ENCODE assay signal across 12 mouse cellular contexts in the genomic region with DNA sequence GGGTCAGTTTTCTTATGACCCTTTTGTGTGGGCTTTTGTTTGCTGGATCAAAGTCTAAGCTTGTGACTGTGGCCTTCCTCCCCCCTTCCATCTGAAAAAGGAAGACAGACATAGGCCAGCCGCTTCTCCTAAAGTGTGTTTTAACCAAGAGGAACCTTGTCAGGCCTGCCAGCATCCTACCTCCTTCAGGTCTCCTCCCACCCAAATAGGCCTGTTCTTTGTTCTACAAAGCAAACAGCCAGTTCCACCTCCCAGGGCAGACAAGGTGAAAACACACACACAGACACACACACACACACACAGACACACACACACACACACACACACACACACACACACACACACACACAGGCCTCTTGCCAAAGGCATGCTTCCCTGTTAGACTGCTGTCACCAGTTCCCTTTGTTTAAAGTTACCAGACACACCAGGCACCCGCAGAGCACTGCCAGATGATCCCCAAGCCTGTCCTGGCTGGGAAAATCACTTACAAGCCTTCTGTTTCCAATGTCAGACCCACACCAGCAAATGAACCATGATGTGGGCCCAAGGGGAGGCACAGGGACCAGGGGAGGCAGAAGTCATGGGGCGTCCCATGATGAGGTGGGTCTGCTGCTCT.
DNase-seq lines count a peak whose midpoint lies in the region; ATAC-seq and TF ChIP-seq lines count a peak whose summit lies in the region.
"Had no signal": no experiment of that assay in that cellular context is flagged by ENCODE, and none has a peak within 500 bp of the region (broad histone marks: within the 10 kb centered on the region; RNA-seq: fewer than 3 reads in every experiment).

No protein-coding gene starts in this region.

- no peak overlapping the region for H3K4me3 ChIP-seq in heart, embryonic 14.5 days (ENCODE audit: control insufficient read depth in 1 of 2, insufficient read depth in 1 of 2, low read depth in 1 of 2, low read length in 2 of 2)
- peak overlapping the region; percentile 49; the same call in 1 of the 2 replicates for H3K4me3 ChIP-seq in G1E (ENCODE audit: low read depth, low read length)
- no peak overlapping the region for H3K4me3 ChIP-seq in embryonic facial prominence, embryonic 13.5 days
- H3K4me3 ChIP-seq: erythroblast, embryonic 14.5 days; neural tube, embryonic 15.5 days had no signal

- H3K9me3 ChIP-seq in heart, embryonic 14.5 days (ENCODE audit: control insufficient read depth, low read length): no peaks in the 10 kb centered on the region
- peaks cover 9% of the 10 kb centered on the region for H3K9me3 ChIP-seq in G1E (replicated peaks)
- H3K9me3 ChIP-seq in embryonic facial prominence, embryonic 13.5 days: 0 out of 2 replicates have a peak, but pooled peaks cover 3% of the 10 kb centered on the region
- H3K9me3 ChIP-seq: neural tube, embryonic 15.5 days had no signal

- no peak overlapping the region for H3K4me2 ChIP-seq in heart, embryonic 14.5 days (ENCODE audit: low read length)
- H3K4me2 ChIP-seq in embryonic facial prominence, embryonic 13.5 days: no peak overlapping the region
- H3K4me2 ChIP-seq: neural tube, embryonic 15.5 days had no signal

- H3K27ac ChIP-seq in heart, embryonic 14.5 days (replicated peaks in 1 of 2; ENCODE audit: control insufficient read depth in 1 of 2, insufficient read depth in 1 of 2, low read depth in 2 of 2, low read length in 2 of 2): peak overlapping the region; percentile 51 to 78
- H3K27ac ChIP-seq in embryonic facial prominence, embryonic 13.5 days: peak overlapping the region; percentile 41
- H3K27ac ChIP-seq: neural tube, embryonic 15.5 days had no signal

- no peak for DNase-seq in heart, adult 9 months (ENCODE audit: low spot score in 2 of 2)
- peak; percentile 13 to 22 for DNase-seq in layer of hippocampus, postnatal 10 days (ENCODE audit: low spot score in 2 of 2)
- no peak for DNase-seq in layer of hippocampus, adult 9-11 months
- no peak for DNase-seq in G1E (ENCODE audit: low spot score)
- no peak for DNase-seq in adipocyte (ENCODE audit: low spot score)
- DNase-seq in ovary, adult 18-20 months (ENCODE audit: low spot score): no peak
- DNase-seq: right cerebral cortex, postnatal 4 days had no signal

- H3K27me3 ChIP-seq in heart, embryonic 14.5 days (ENCODE audit: control insufficient read depth, insufficient read depth, low read length): no peaks in the 10 kb centered on the region
- H3K27me3 ChIP-seq in G1E (ENCODE audit: insufficient read depth, low read length): no peaks in the 10 kb centered on the region
- H3K27me3 ChIP-seq in embryonic facial prominence, embryonic 13.5 days: no peaks in the 10 kb centered on the region
- H3K27me3 ChIP-seq: CH12.LX; neural tube, embryonic 15.5 days had no signal

- no peak; the same call in 1 of the 2 replicates for ATAC-seq in heart, embryonic 14.5 days (ENCODE audit: insufficient number of reproducible peaks, insufficient read depth, low FRiP score, low read depth)
- ATAC-seq in G1E (ENCODE audit: extremely low read depth, insufficient number of reproducible peaks, low FRiP score, poor library complexity, severe bottlenecking): no peak
- ATAC-seq in embryonic facial prominence, embryonic 13.5 days (ENCODE audit: insufficient number of reproducible peaks, insufficient read depth, low FRiP score, low TSS enrichment, low read depth): no peak

- 0 out of 2 replicates have a peak, but pooled peaks cover 6% of the 10 kb centered on the region for H3K36me3 ChIP-seq in heart, embryonic 14.5 days (ENCODE audit: control insufficient read depth, insufficient read depth, low read length)
- H3K36me3 ChIP-seq in G1E (replicated peaks): no peaks in the 10 kb centered on the region
- H3K36me3 ChIP-seq in embryonic facial prominence, embryonic 13.5 days: 0 out of 2 replicates have a peak, but pooled peaks cover 3% of the 10 kb centered on the region
- H3K36me3 ChIP-seq: neural tube, embryonic 15.5 days had no signal

- TF ChIP-seq CTCF in G1E (IDR thresholded peaks at IDR 0.05; ENCODE audit: low read depth, low read length): no peak

- H3K9ac ChIP-seq in heart, embryonic 14.5 days (ENCODE audit: low read length): no peak overlapping the region
- H3K9ac ChIP-seq in embryonic facial prominence, embryonic 13.5 days: no peak overlapping the region
- H3K9ac ChIP-seq: neural tube, embryonic 15.5 days had no signal

- peaks cover 16 to 42% of the 10 kb centered on the region in 2 experiments for H3K4me1 ChIP-seq in heart, embryonic 14.5 days (ENCODE audit: control insufficient read depth in 2 of 2, insufficient read depth in 2 of 2, low read length in 2 of 2)
- peaks cover 86% of the 10 kb centered on the region for H3K4me1 ChIP-seq in G1E (ENCODE audit: insufficient read depth, low read depth, low read length)
- H3K4me1 ChIP-seq in embryonic facial prominence, embryonic 13.5 days: peaks cover 20% of the 10 kb centered on the region

- 58% methylated on average over 3 of the region's 3 CpGs for WGBS in heart, embryonic 14.5 days
- WGBS in embryonic facial prominence, embryonic 13.5 days: 51% methylated on average over 3 of the region's 3 CpGs

Comparison
In these comparisons a context has a peak if more than half of its experiments do, and no peak if none do; other contexts are left out.
1. DNase-seq: peak in layer of hippocampus, postnatal 10 days (2 of 2); none in heart, adult 9 months (0 of 2), layer of hippocampus, adult 9-11 months (single experiment), G1E (single experiment), adipocyte (single experiment) and ovary, adult 18-20 months (single experiment).